Mouse (Mus musculus): ENCODE data around the gene Chd6. TPM values are rescaled to one million over a fixed set of nuclear protein-coding genes. Genes with fewer than 3 reads are reported as not detected.

Gene Chd6
- polyA plus RNA-seq, 1 experiment from 2014 or later = 35.3 TPM

DNA sequence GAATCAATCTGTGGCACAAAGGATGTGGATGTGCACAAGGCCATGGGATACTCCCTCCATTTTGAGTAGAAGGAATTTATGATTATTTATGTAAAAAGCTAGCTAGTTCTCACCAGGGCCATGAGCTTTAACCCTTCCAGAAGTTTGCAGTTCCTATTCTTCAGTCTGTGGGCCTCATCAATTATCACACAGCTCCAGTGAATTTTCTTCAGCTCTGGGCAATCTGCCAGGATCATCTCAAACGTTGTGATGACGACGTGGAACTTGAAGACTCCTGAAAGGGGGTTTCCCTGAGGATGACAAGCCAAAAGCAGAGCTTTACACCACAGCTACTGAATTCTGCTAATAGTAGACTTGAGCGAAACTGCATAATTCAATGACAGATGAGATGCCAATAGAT, 91.0 kb downstream of the Chd6 start:
- H3K9ac ChIP-seq = no peak overlapping the region
- WGBS = 23% methylated on average over 4 of the region's 4 CpGs
- H3K4me1 ChIP-seq (ENCODE audit: insufficient read depth) = no peaks in the 10 kb centered on the region
- TF ChIP-seq CTCF (IDR thresholded peaks at IDR 0.05; ENCODE audit: low read depth) = no peak
- no peaks in the 10 kb centered on the region for H3K9me3 ChIP-seq (ENCODE audit: low read depth, low read length)
- H3K36me3 ChIP-seq (ENCODE audit: insufficient read depth) = peaks cover 84% of the 10 kb centered on the region
- no peak overlapping the region for H3K4me2 ChIP-seq
- H3K4me3 ChIP-seq (ENCODE audit: low read depth, low read length) = no peak overlapping the region
- DNase-seq = peak; percentile 96
- H3K27me3 ChIP-seq (ENCODE audit: insufficient read depth, low read length) = no peaks in the 10 kb centered on the region
- H3K27ac ChIP-seq (ENCODE audit: low read depth) = no peak overlapping the region
- peak; percentile 94 for ATAC-seq (ENCODE audit: insufficient read depth)

DNA sequence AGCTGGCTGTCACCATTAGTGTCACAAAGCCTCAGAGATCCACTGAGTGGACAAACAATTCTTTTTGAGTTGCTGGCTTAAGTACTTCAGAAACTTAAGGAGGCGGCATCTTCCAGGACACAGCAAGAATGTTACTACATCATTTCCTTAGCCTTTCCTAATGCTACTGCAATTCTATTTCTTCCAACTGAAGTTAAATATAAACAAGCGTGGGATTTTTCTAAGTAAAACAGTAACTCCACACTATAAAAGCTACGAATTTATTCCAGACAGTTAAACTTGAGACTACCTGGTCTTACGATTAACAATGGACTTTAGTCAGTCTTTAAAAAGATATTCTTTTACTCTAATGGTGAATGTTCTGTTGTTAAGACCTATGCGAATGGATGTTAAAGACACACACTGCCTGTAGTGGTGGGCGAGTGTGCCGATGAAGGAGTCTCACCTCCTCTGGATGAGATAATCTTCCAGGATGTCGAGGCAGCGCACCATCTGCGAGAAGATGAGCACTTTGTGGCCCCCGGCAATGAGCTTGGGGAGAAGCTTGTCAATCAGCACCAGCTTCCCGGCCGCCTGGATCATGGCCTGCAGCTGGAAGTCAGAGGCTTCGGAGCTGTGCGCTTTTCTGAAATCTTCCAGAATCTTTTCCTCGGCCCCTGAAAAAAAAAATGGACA, 96.2 kb downstream of the Chd6 start:
- no peak for ATAC-seq (ENCODE audit: insufficient read depth)
- Histone ChIP-seq H3K36me3 (ENCODE audit: insufficient read depth) (peaks cover 92% of the 10 kb centered on the region), H3K27me3 (ENCODE audit: insufficient read depth, low read length) (no peaks in the 10 kb centered on the region), H3K9ac (no peak overlapping the region), H3K9me3 (ENCODE audit: low read depth, low read length) (no peaks in the 10 kb centered on the region), H3K27ac (ENCODE audit: low read depth) (no peak overlapping the region), H3K4me3 (ENCODE audit: low read depth, low read length) (no peak overlapping the region), H3K4me1 (ENCODE audit: insufficient read depth) (no peaks in the 10 kb centered on the region), H3K4me2 (no peak overlapping the region)
- no peak for TF ChIP-seq CTCF (IDR thresholded peaks at IDR 0.05; ENCODE audit: low read depth)
- WGBS = 90% methylated on average over 16 of the region's 16 CpGs
- DNase-seq = no peak

DNA sequence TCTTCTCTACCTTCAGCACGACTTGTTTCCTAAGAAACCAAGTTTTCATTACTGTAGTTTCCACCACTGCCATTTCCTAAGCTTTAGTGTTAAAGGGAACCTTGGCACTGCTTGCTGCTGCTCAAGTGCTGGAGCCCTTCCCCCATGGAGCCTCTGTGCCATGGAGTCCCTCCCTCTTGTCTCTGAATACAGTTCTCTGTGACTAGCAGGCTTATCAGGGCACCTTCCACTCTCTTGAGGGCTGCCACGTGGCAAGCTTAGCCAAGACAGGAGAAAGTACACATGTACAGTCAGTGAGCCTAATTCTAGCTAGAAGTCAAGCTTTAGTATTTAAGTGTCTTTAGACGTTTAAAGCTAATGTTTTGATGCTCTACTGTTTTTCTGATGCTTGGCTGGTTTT, 104.5 kb downstream of the Chd6 start:
- WGBS = 67% methylated on average over 3 of the region's 3 CpGs
- peak; percentile 60; the same call in 1 of the 2 replicates for ATAC-seq (ENCODE audit: insufficient read depth)

DNA sequence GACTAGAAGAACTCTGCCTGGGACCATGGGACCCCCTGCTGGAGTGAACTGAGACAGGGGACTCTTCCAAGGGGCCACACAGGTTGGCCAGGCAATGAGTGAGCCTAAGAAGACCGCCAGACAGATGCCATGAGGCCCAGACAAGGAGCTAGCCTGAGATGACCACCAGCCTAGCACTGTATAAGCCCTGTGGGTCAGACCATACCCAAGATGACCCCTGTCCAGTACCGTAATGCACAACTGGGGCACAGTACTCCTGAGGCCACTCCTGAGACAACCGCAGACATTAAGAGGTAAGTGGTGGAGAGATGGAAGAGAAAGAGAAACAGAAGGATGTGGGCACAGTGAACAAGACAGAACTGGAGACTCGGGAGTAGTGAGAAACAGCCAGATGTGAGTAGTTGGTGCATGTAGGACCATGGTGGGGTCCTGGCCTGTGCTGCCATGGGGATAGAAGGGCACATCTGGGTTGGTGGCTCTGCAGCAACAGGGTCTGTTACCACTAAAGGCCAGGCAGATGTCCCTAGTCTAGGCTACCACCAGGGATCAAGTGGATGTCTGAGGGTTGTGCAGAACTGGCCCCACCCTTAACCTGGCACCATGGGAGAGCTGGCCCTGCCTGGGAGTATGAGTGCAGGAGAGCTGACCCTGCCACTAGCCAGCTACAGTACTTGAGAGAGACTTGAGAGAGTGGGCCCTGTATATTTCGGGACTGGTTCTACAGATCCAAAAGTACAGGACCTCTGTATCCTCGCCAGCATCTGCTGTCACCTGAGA, 111.7 kb downstream of the Chd6 start:
- Histone ChIP-seq H3K27ac (ENCODE audit: low read depth) (no peak overlapping the region), H3K36me3 (ENCODE audit: insufficient read depth) (peaks cover 19% of the 10 kb centered on the region; the same call in 1 of the 2 replicates), H3K4me2 (no peak overlapping the region), H3K4me3 (ENCODE audit: low read depth, low read length) (no peak overlapping the region), H3K4me1 (ENCODE audit: insufficient read depth) (no peaks in the 10 kb centered on the region), H3K9me3 (ENCODE audit: low read depth, low read length) (no peaks in the 10 kb centered on the region), H3K9ac (no peak overlapping the region), H3K27me3 (ENCODE audit: insufficient read depth, low read length) (no peaks in the 10 kb centered on the region)
- DNase-seq = no peak
- TF ChIP-seq CTCF (IDR thresholded peaks at IDR 0.05; ENCODE audit: low read depth) = no peak
- WGBS = 87% methylated on average over 6 of the region's 6 CpGs
- ATAC-seq (ENCODE audit: insufficient read depth) = no peak

More for the DNA sequence above, 104.5 kb downstream of the Chd6 start:
- H3K27me3 ChIP-seq (ENCODE audit: insufficient read depth, low read length) = no peaks in the 10 kb centered on the region
- no peak overlapping the region for H3K9ac ChIP-seq
- no peak overlapping the region for H3K4me3 ChIP-seq (ENCODE audit: low read depth, low read length)
- no peaks in the 10 kb centered on the region for H3K4me1 ChIP-seq (ENCODE audit: insufficient read depth)
- no peak overlapping the region for H3K4me2 ChIP-seq
- no peaks in the 10 kb centered on the region for H3K9me3 ChIP-seq (ENCODE audit: low read depth, low read length)
- peak; percentile 52 for DNase-seq
- TF ChIP-seq CTCF (IDR thresholded peaks at IDR 0.05; ENCODE audit: low read depth) = no peak
- no peak overlapping the region for H3K27ac ChIP-seq (ENCODE audit: low read depth)
- H3K36me3 ChIP-seq (ENCODE audit: insufficient read depth) = peaks cover 51% of the 10 kb centered on the region

DNA sequence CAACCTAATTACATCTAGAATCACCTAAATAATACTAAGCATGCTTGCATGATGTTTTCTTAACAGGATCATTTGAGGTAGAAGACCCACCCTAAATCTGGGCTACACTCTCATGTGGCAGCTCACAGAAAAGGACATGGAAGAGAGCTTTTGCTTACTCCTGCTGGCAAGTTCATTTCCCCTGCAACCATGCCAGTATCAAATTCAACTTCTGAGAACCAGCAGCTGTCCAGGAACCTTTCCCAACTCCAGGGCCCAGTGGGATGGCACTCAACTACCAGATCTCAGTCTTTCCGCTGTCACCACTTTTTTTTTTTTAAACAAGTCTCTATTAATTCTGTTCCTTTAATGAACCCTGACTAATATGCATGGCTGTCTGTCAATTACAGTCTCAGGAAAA, 114.7 kb downstream of the Chd6 start:
- H3K9me3 ChIP-seq (ENCODE audit: low read depth, low read length) = no peaks in the 10 kb centered on the region
- H3K4me2 ChIP-seq = no peak overlapping the region
- H3K27ac ChIP-seq (ENCODE audit: low read depth) = no peak overlapping the region
- TF ChIP-seq CTCF (IDR thresholded peaks at IDR 0.05; ENCODE audit: low read depth) = no peak
- ATAC-seq (ENCODE audit: insufficient read depth) (no peak), DNase-seq (no peak)
- 90% methylated on average over 1 of the region's 1 CpGs for whole genome bisulfite sequencing
- H3K4me1 ChIP-seq (ENCODE audit: insufficient read depth) = no peaks in the 10 kb centered on the region
- H3K4me3 ChIP-seq (ENCODE audit: low read depth, low read length) = no peak overlapping the region
- H3K36me3 ChIP-seq (ENCODE audit: insufficient read depth) = peaks cover 43% of the 10 kb centered on the region
- no peak overlapping the region for H3K9ac ChIP-seq
- no peaks in the 10 kb centered on the region for H3K27me3 ChIP-seq (ENCODE audit: insufficient read depth, low read length)

DNA sequence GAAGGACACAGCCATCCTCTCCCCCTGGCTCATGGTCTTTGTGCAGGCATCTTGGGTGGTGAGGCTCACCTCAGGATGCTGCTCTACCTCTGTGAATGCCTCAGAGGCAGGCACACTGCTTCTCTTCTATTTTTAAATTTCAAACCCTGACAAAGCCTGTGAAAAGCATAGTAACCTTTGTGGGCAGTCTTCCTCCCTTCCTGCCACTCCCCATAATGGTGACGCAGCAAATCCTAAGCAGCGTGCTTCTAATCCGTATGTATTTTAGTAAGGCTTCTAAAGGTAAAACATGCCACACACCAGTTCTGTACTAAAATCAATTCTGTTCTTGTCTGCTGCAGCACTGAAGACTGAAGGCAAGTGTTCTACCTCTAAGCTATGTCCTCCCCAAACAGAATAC, 116.4 kb downstream of the Chd6 start:
- ATAC-seq (ENCODE audit: insufficient read depth) = no peak
- no peaks in the 10 kb centered on the region for H3K9me3 ChIP-seq (ENCODE audit: low read depth, low read length)
- H3K36me3 ChIP-seq (ENCODE audit: insufficient read depth) = peaks cover 60% of the 10 kb centered on the region
- no peak overlapping the region for H3K27ac ChIP-seq (ENCODE audit: low read depth)
- no peaks in the 10 kb centered on the region for H3K4me1 ChIP-seq (ENCODE audit: insufficient read depth)
- no peak overlapping the region for H3K9ac ChIP-seq
- no peak for DNase-seq
- H3K4me3 ChIP-seq (ENCODE audit: low read depth, low read length) = no peak overlapping the region
- 85% methylated on average over 3 of the region's 3 CpGs for WGBS
- no peak overlapping the region for H3K4me2 ChIP-seq
- H3K27me3 ChIP-seq (ENCODE audit: insufficient read depth, low read length) = no peaks in the 10 kb centered on the region
- TF ChIP-seq CTCF (IDR thresholded peaks at IDR 0.05; ENCODE audit: low read depth) = no peak

DNA sequence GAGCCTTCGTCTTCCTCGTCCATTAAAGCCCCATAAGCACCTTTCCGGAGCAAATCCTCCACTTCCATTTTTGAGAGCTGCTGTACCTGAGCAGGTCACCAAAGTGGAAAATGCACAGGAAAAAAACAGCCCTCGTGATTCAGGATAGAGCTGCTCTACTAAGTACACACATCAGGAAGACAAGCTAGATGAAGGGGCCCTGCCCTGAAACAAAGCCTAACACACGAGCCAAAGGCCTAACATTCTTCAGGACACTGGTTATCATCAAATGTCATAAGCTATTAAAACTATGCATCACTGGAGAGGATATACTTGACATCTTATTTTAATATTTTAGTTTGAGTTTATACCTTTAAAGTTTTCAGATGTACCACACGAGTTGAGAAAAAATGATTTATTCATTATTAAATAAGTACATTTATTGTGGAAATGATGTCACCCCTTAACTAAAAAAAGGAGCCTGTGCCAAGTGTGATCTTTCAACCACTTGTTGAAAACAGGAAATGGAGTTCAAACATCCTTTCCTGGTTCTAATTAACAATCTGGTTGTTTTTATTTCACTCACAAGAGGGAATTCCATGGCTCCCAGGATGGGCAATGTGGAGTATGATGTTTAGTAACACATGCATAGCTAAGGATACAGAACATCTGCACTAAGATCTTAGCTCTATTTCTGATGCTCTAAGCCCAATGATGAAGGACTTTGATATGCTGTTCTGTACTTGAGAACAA, 118.4 kb downstream of the Chd6 start:
- Histone ChIP-seq H3K4me1 (ENCODE audit: insufficient read depth) (no peaks in the 10 kb centered on the region), H3K9ac (no peak overlapping the region), H3K36me3 (ENCODE audit: insufficient read depth) (peaks cover 66% of the 10 kb centered on the region), H3K4me3 (ENCODE audit: low read depth, low read length) (no peak overlapping the region), H3K27me3 (ENCODE audit: insufficient read depth, low read length) (no peaks in the 10 kb centered on the region), H3K27ac (ENCODE audit: low read depth) (peak overlapping the region; percentile 13), H3K4me2 (no peak overlapping the region), H3K9me3 (ENCODE audit: low read depth, low read length) (no peaks in the 10 kb centered on the region)
- DNase-seq (peak; percentile 47), ATAC-seq (ENCODE audit: insufficient read depth) (no peak)
- TF ChIP-seq CTCF (IDR thresholded peaks at IDR 0.05; ENCODE audit: low read depth) = no peak
- WGBS = 71% methylated on average over 6 of the region's 6 CpGs

Data from lung, embryonic 14.5 days (tissue).